26 mouse cellular contexts compared by ENCODE assay signal in genomic region chr10:117993809-117994208, GRCm38 (mm10).
DNase-seq lines count a peak whose midpoint lies in the region; ATAC-seq and TF ChIP-seq lines count a peak whose summit lies in the region.
"Had no signal": no experiment of that assay in that cellular context is flagged by ENCODE, and none has a peak within 500 bp of the region (broad histone marks: within the 10 kb centered on the region; RNA-seq: fewer than 3 reads in every experiment).

No protein-coding gene starts in this region.

- H3K4me1 ChIP-seq in lung, postnatal 0 days (ENCODE audit: insufficient read depth, low read depth, low read length), result no peaks in the 10 kb centered on the region
- H3K4me1 ChIP-seq: intestine, embryonic 15.5 days; liver, embryonic 13.5 days had no signal

- ATAC-seq in lung, postnatal 0 days, result peak; percentile 23; the same call in 1 of the 2 replicates
- ATAC-seq in Patski, result peak; percentile 38
- peak; percentile 94 for ATAC-seq in granulocyte monocyte progenitor cell, adult 5-6 weeks (replicated peaks; ENCODE audit: poor library complexity, severe bottlenecking)
- ATAC-seq: CD4-positive, CD25-positive, alpha-beta regulatory T cell, adult 4 months; forebrain, postnatal 0 days; intestine, embryonic 15.5 days had no signal

- no peaks in the 10 kb centered on the region for H3K36me3 ChIP-seq in lung, postnatal 0 days (ENCODE audit: insufficient read depth, low read length)
- H3K36me3 ChIP-seq: embryonic facial prominence, embryonic 12.5 days; hindbrain, embryonic 15.5 days; intestine, embryonic 15.5 days; limb, embryonic 12.5 days; liver, embryonic 13.5 days; midbrain, embryonic 12.5 days had no signal

- H3K9me3 ChIP-seq in lung, postnatal 0 days (ENCODE audit: low read length), result no peaks in the 10 kb centered on the region
- H3K9me3 ChIP-seq: embryonic facial prominence, embryonic 12.5 days; hindbrain, embryonic 15.5 days; intestine, embryonic 15.5 days; limb, embryonic 12.5 days; liver, embryonic 13.5 days; midbrain, embryonic 12.5 days had no signal

- WGBS in lung, postnatal 0 days, result 65% methylated on average over 3 of the region's 3 CpGs

- H3K27ac ChIP-seq in lung, postnatal 0 days (ENCODE audit: low read length), result no peak overlapping the region
- H3K27ac ChIP-seq: embryonic facial prominence, embryonic 12.5 days; gastrocnemius, adult 2 months; hindbrain, embryonic 15.5 days; intestine, embryonic 15.5 days; limb, embryonic 12.5 days; liver, embryonic 13.5 days; macrophage; midbrain, embryonic 12.5 days; stomach, postnatal 0 days had no signal

- no peak overlapping the region for H3K9ac ChIP-seq in lung, postnatal 0 days (replicated peaks; ENCODE audit: low read depth)
- H3K9ac ChIP-seq: embryonic facial prominence, embryonic 12.5 days; forebrain, postnatal 0 days; hindbrain, embryonic 15.5 days; intestine, embryonic 15.5 days; limb, embryonic 12.5 days; liver, embryonic 13.5 days; lung, embryonic 14.5 days; midbrain, embryonic 12.5 days had no signal

- POLR2A ChIA-PET in Patski (lab: Charles Lee), result no interaction called here

- in situ Hi-C loops in Patski (cut with MboI; ENCODE audit: low pct_unique_long_range_greater_than_20kb), result no loop called here

- H3K27me3 ChIP-seq in lung, postnatal 0 days (replicated peaks; ENCODE audit: insufficient read depth, low read length), result no peaks in the 10 kb centered on the region
- no peaks in the 10 kb centered on the region for H3K27me3 ChIP-seq in Patski
- H3K27me3 ChIP-seq: embryonic facial prominence, embryonic 12.5 days; hindbrain, embryonic 15.5 days; intestine, embryonic 15.5 days; limb, embryonic 12.5 days; liver, embryonic 13.5 days had no signal

- no peak overlapping the region for H3K4me3 ChIP-seq in lung, postnatal 0 days (ENCODE audit: low read depth, low read length)
- H3K4me3 ChIP-seq: embryonic facial prominence, embryonic 12.5 days; gastrocnemius, adult 2 months; hindbrain, embryonic 15.5 days; intestine, embryonic 15.5 days; limb, embryonic 12.5 days; liver, embryonic 13.5 days; midbrain, embryonic 12.5 days had no signal

- H3K4me2 ChIP-seq in lung, postnatal 0 days (replicated peaks; ENCODE audit: low read depth, low read length), result no peak overlapping the region
- H3K4me2 ChIP-seq: embryonic facial prominence, embryonic 12.5 days; intestine, embryonic 15.5 days; limb, embryonic 12.5 days; liver, embryonic 13.5 days; lung, embryonic 14.5 days had no signal

- TF ChIP-seq EP300 in lung, postnatal 0 days (IDR thresholded peaks at IDR 0.05), result no peak

- no peak for TF ChIP-seq CTCF in lung, postnatal 0 days (IDR thresholded peaks at IDR 0.05)
- TF ChIP-seq CTCF in Patski (IDR thresholded peaks at IDR 0.05), result no peak

- CTCF ChIA-PET in Patski (lab: Charles Lee), result interaction anchor here (1.5 kb wide), 1 partner anchor 9 kb away, joined by 5 read pairs; no protein-coding TSS in a partner anchor

- DNase-seq in lung, postnatal 0 days (ENCODE audit: low spot score), result no peak
- DNase-seq in lung, postnatal 36 days, result no peak
- DNase-seq in Patski (ENCODE audit: low read depth, low spot score), result no peak
- no peak for DNase-seq in cerebellum, postnatal 36 days
- no peak for DNase-seq in frontal cortex, postnatal 36 days (ENCODE audit: low spot score in 2 of 2)
- no peak for DNase-seq in heart, adult 18-20 months
- DNase-seq: cerebellum, adult 2 months; forebrain, postnatal 0 days; gastrocnemius, adult 2 months; heart, postnatal 36 days; kidney, adult 9 months; kidney, postnatal 4 days; layer of hippocampus, adult 9-11 months; liver, embryonic 13.5 days; lung, embryonic 14.5 days; retina, postnatal 1 day; thymus, postnatal 14 days had no signal

Comparison
In these comparisons a context has a peak if more than half of its experiments do, and no peak if none do; other contexts are left out.
1. ATAC-seq: peak in every context shown above with its lines; median percentile 94 in granulocyte monocyte progenitor cell, adult 5-6 weeks; 38 in Patski; 23 in lung, postnatal 0 days.